Mouse (Mus musculus): Measurements from ENCODE around the gene Gucy2c. TPM values are rescaled to one million over a fixed set of nuclear protein-coding genes. Genes with fewer than 3 reads are reported as not detected.

The Gucy2c gene
- polyA plus RNA-seq, 1 experiment from 2014 or later, result not detected

GRCm38 (mm10) chr6:136795850-136796249 lies 14.3 kb upstream of the Gucy2c start:
- H3K27me3 ChIP-seq (ENCODE audit: control insufficient read depth, insufficient read depth, low read length), result no peaks in the 10 kb centered on the region; the same call in 1 of the 2 replicates
- WGBS, result 45% methylated on average over 6 of the region's 6 CpGs
- no peaks in the 10 kb centered on the region for H3K9me3 ChIP-seq (ENCODE audit: control insufficient read depth, low read length)
- H3K9ac ChIP-seq (ENCODE audit: low read depth, low read length), result no peak overlapping the region
- no peaks in the 10 kb centered on the region for H3K36me3 ChIP-seq (ENCODE audit: control insufficient read depth, insufficient read depth, low read length)
- H3K27ac ChIP-seq (ENCODE audit: low read depth, low read length), result no peak overlapping the region
- H3K4me1 ChIP-seq (ENCODE audit: control insufficient read depth, insufficient read depth, low read length), result peaks cover 6% of the 10 kb centered on the region; the same call in 1 of the 2 replicates
- ATAC-seq (ENCODE audit: low FRiP score, low TSS enrichment), result no peak; the same call in 1 of the 2 replicates
- H3K4me2 ChIP-seq (replicated peaks; ENCODE audit: low read depth, low read length), result no peak overlapping the region
- H3K4me3 ChIP-seq (ENCODE audit: low read length), result no peak overlapping the region

- Histone ChIP-seq H3K4me3 (ENCODE audit: low read length) (no peak overlapping the region), H3K36me3 (ENCODE audit: control insufficient read depth, insufficient read depth, low read length) (no peaks in the 10 kb centered on the region), H3K9me3 (ENCODE audit: control insufficient read depth, low read length) (no peaks in the 10 kb centered on the region), H3K4me2 (replicated peaks; ENCODE audit: low read depth, low read length) (no peak overlapping the region), H3K4me1 (ENCODE audit: control insufficient read depth, insufficient read depth, low read length) (peaks cover 6% of the 10 kb centered on the region; the same call in 1 of the 2 replicates), H3K9ac (ENCODE audit: low read depth, low read length) (no peak overlapping the region), H3K27me3 (ENCODE audit: control insufficient read depth, insufficient read depth, low read length) (no peaks in the 10 kb centered on the region; the same call in 1 of the 2 replicates), H3K27ac (ENCODE audit: low read depth, low read length) (no peak overlapping the region)
- no peak for ATAC-seq (ENCODE audit: low FRiP score, low TSS enrichment)
- 44% methylated on average over 1 of the region's 1 CpGs for WGBS
Observed at GRCm38 (mm10) chr6:136795110-136795509, 13.5 kb upstream of the Gucy2c start.

GRCm38 (mm10) chr6:136793831-136794525 lies 12.4 kb upstream of the Gucy2c start:
- WGBS, result 1% methylated on average over 24 of the region's 24 CpGs
- no peaks in the 10 kb centered on the region for H3K9me3 ChIP-seq (ENCODE audit: control insufficient read depth, low read length)
- H3K9ac ChIP-seq (ENCODE audit: low read depth, low read length), result peak overlapping the region; percentile 47; the same call in 1 of the 2 replicates
- peaks cover 6% of the 10 kb centered on the region; the same call in 1 of the 2 replicates for H3K4me1 ChIP-seq (ENCODE audit: control insufficient read depth, insufficient read depth, low read length)
- no peaks in the 10 kb centered on the region; the same call in 1 of the 2 replicates for H3K27me3 ChIP-seq (ENCODE audit: control insufficient read depth, insufficient read depth, low read length)
- ATAC-seq (ENCODE audit: low FRiP score, low TSS enrichment), result no peak; the same call in 1 of the 2 replicates
- no peaks in the 10 kb centered on the region for H3K36me3 ChIP-seq (ENCODE audit: control insufficient read depth, insufficient read depth, low read length)
- peak overlapping the region; percentile 40 for H3K4me3 ChIP-seq (ENCODE audit: low read length)
- H3K4me2 ChIP-seq (replicated peaks; ENCODE audit: low read depth, low read length), result peak overlapping the region; percentile 68
- H3K27ac ChIP-seq (ENCODE audit: low read depth, low read length), result no peak overlapping the region

- Histone ChIP-seq H3K27ac (ENCODE audit: low read depth, low read length) (no peak overlapping the region), H3K4me3 (ENCODE audit: low read length) (peak overlapping the region; percentile 40), H3K4me1 (ENCODE audit: control insufficient read depth, insufficient read depth, low read length) (peaks cover 6% of the 10 kb centered on the region; the same call in 1 of the 2 replicates), H3K27me3 (ENCODE audit: control insufficient read depth, insufficient read depth, low read length) (no peaks in the 10 kb centered on the region; the same call in 1 of the 2 replicates), H3K36me3 (ENCODE audit: control insufficient read depth, insufficient read depth, low read length) (no peaks in the 10 kb centered on the region), H3K4me2 (replicated peaks; ENCODE audit: low read depth, low read length) (peak overlapping the region; percentile 68), H3K9ac (ENCODE audit: low read depth, low read length) (0 out of 2 replicates have a peak overlapping the region, but pooled peaks have one; percentile 47), H3K9me3 (ENCODE audit: control insufficient read depth, low read length) (no peaks in the 10 kb centered on the region)
- ATAC-seq (ENCODE audit: low FRiP score, low TSS enrichment), result no peak
- WGBS, result 18% methylated on average over 16 of the region's 16 CpGs
Observed at GRCm38 (mm10) chr6:136792884-136793758, 11.6 kb upstream of the Gucy2c start.

- H3K36me3 ChIP-seq (ENCODE audit: control insufficient read depth, insufficient read depth, low read length), result no peaks in the 10 kb centered on the region
- peaks cover 6% of the 10 kb centered on the region; the same call in 1 of the 2 replicates for H3K4me1 ChIP-seq (ENCODE audit: control insufficient read depth, insufficient read depth, low read length)
Observed at GRCm38 (mm10) chr6:136789391-136789971, 7.9 kb upstream of the Gucy2c start.

GRCm38 (mm10) chr6:136782761-136783160 lies 1.2 kb upstream of the Gucy2c start:
- H3K4me2 ChIP-seq (replicated peaks; ENCODE audit: low read depth, low read length), result no peak overlapping the region

More at GRCm38 (mm10) chr6:136789391-136789971, 7.9 kb upstream of the Gucy2c start:
- Histone ChIP-seq H3K4me3 (ENCODE audit: low read length) (no peak overlapping the region), H3K9me3 (ENCODE audit: control insufficient read depth, low read length) (no peaks in the 10 kb centered on the region), H3K27ac (ENCODE audit: low read depth, low read length) (peak overlapping the region; percentile 24; the same call in 1 of the 2 replicates), H3K27me3 (ENCODE audit: control insufficient read depth, insufficient read depth, low read length) (no peaks in the 10 kb centered on the region; the same call in 1 of the 2 replicates), H3K9ac (ENCODE audit: low read depth, low read length) (no peak overlapping the region), H3K4me2 (replicated peaks; ENCODE audit: low read depth, low read length) (no peak overlapping the region)
- ATAC-seq (ENCODE audit: low FRiP score, low TSS enrichment), result peak; percentile 69; the same call in 1 of the 2 replicates
- WGBS, result 57% methylated on average over 5 of the region's 5 CpGs

GRCm38 (mm10) chr6:136782146-136782545 lies 581 bp upstream of the Gucy2c start:
- no peaks in the 10 kb centered on the region for H3K4me1 ChIP-seq (ENCODE audit: control insufficient read depth, insufficient read depth, low read length)
- H3K9me3 ChIP-seq (ENCODE audit: control insufficient read depth, low read length), result no peaks in the 10 kb centered on the region
- H3K36me3 ChIP-seq (ENCODE audit: control insufficient read depth, insufficient read depth, low read length), result no peaks in the 10 kb centered on the region
- no peak for ATAC-seq (ENCODE audit: low FRiP score, low TSS enrichment)
- H3K9ac ChIP-seq (ENCODE audit: low read depth, low read length), result no peak overlapping the region
- WGBS, result 92% methylated on average over 12 of the region's 12 CpGs
- no peak overlapping the region for H3K27ac ChIP-seq (ENCODE audit: low read depth, low read length)
- no peaks in the 10 kb centered on the region for H3K27me3 ChIP-seq (ENCODE audit: control insufficient read depth, insufficient read depth, low read length)
- H3K4me3 ChIP-seq (ENCODE audit: low read length), result no peak overlapping the region
- no peak overlapping the region for H3K4me2 ChIP-seq (replicated peaks; ENCODE audit: low read depth, low read length)

More at GRCm38 (mm10) chr6:136782761-136783160, 1.2 kb upstream of the Gucy2c start:
- H3K27me3 ChIP-seq (ENCODE audit: control insufficient read depth, insufficient read depth, low read length), result no peaks in the 10 kb centered on the region
- H3K4me3 ChIP-seq (ENCODE audit: low read length), result no peak overlapping the region
- H3K27ac ChIP-seq (ENCODE audit: low read depth, low read length), result no peak overlapping the region
- ATAC-seq (ENCODE audit: low FRiP score, low TSS enrichment), result no peak
- WGBS, result 87% methylated on average over 9 of the region's 9 CpGs
- H3K9me3 ChIP-seq (ENCODE audit: control insufficient read depth, low read length), result no peaks in the 10 kb centered on the region
- no peaks in the 10 kb centered on the region for H3K36me3 ChIP-seq (ENCODE audit: control insufficient read depth, insufficient read depth, low read length)
- H3K9ac ChIP-seq (ENCODE audit: low read depth, low read length), result no peak overlapping the region
- no peaks in the 10 kb centered on the region for H3K4me1 ChIP-seq (ENCODE audit: control insufficient read depth, insufficient read depth, low read length)

- 87% methylated on average over 1 of the region's 1 CpGs for WGBS
- Histone ChIP-seq H3K9ac (ENCODE audit: low read depth, low read length) (no peak overlapping the region), H3K4me3 (ENCODE audit: low read length) (no peak overlapping the region), H3K27me3 (ENCODE audit: control insufficient read depth, insufficient read depth, low read length) (no peaks in the 10 kb centered on the region), H3K36me3 (ENCODE audit: control insufficient read depth, insufficient read depth, low read length) (no peaks in the 10 kb centered on the region), H3K27ac (ENCODE audit: low read depth, low read length) (no peak overlapping the region), H3K4me2 (replicated peaks; ENCODE audit: low read depth, low read length) (no peak overlapping the region), H3K9me3 (ENCODE audit: control insufficient read depth, low read length) (no peaks in the 10 kb centered on the region), H3K4me1 (ENCODE audit: control insufficient read depth, insufficient read depth, low read length) (no peaks in the 10 kb centered on the region)
- ATAC-seq (ENCODE audit: low FRiP score, low TSS enrichment), result no peak
Observed at GRCm38 (mm10) chr6:136776392-136776791, 5.2 kb downstream of the Gucy2c start.
